Mouse (Mus musculus) CD4-positive, CD25-positive, alpha-beta regulatory T cell, adult 2 months (primary cell): ENCODE data around the gene Olfr1369-ps1.
"Not testable (repeated sequence)": the region's sequence is repeated elsewhere in the genome, so short reads cannot be mapped to it uniquely, and the experiment has no call there.

Experiments used
- DNase-seq: peaks from one replicate; pipeline ENCODE4 v3.0.0-alpha.2; 2012; ENCODE audit warnings: low read depth, low spot score

Olfr1369-ps1 gene

GRCm38 (mm10) chr13:21111183-21111582 is at the start of gene Olfr1369-ps1:
Olfr1369-ps1 (plus strand) TSS chr13:21111483.
- not testable (repeated sequence) for DNase-seq

GRCm38 (mm10) chr13:21066021-21066420 is 45.3 kb upstream of the Olfr1369-ps1 start:
- DNase-seq = no peak

GRCm38 (mm10) chr13:21074847-21075246 is 36.4 kb upstream of the Olfr1369-ps1 start, which contains the start of gene Olfr1370:
Olfr1370 (minus strand) TSS chr13:21074947.
- DNase-seq = no peak

- DNase-seq = no peak
These were observed 28.6 kb upstream of the Olfr1369-ps1 start for GRCm38 (mm10) chr13:21082686-21083085.

GRCm38 (mm10) chr13:21109759-21110158 is 1.5 kb upstream of the Olfr1369-ps1 start:
- DNase-seq = no peak

- no peak for DNase-seq
These were observed 842 bp upstream of the Olfr1369-ps1 start for GRCm38 (mm10) chr13:21110441-21110840.

- no peak for DNase-seq
These were observed 2.8 kb downstream of the Olfr1369-ps1 start for GRCm38 (mm10) chr13:21114121-21114520.

GRCm38 (mm10) chr13:21129339-21129738 is 18.1 kb downstream of the Olfr1369-ps1 start, which contains the start of gene Olfr263:
Olfr263 (plus strand) TSS chr13:21129639.
- not testable (repeated sequence) for DNase-seq

- no peak for DNase-seq
These were observed 31.1 kb downstream of the Olfr1369-ps1 start for GRCm38 (mm10) chr13:21142421-21142820.

GRCm38 (mm10) chr13:21145767-21146166 is 34.5 kb downstream of the Olfr1369-ps1 start, which contains the start of gene Olfr1368:
Olfr1368 (minus strand) TSS chr13:21145867.
- no peak for DNase-seq

- DNase-seq = no peak
These were observed 44.6 kb downstream of the Olfr1369-ps1 start for GRCm38 (mm10) chr13:21155888-21156287.

GRCm38 (mm10) chr13:21158071-21158470 is 46.8 kb downstream of the Olfr1369-ps1 start:
- no peak for DNase-seq

- peak; percentile 93 for DNase-seq
These were observed 47.6 kb downstream of the Olfr1369-ps1 start for GRCm38 (mm10) chr13:21158785-21159474.

- DNase-seq = peak; percentile 50
These were observed 48.2 kb downstream of the Olfr1369-ps1 start for GRCm38 (mm10) chr13:21159475-21159819.

GRCm38 (mm10) chr13:21160041-21160511 is 48.8 kb downstream of the Olfr1369-ps1 start:
- peak; percentile 34 for DNase-seq

GRCm38 (mm10) chr13:21160657-21161590 is 49.6 kb downstream of the Olfr1369-ps1 start:
- DNase-seq = peak; percentile 95

- no peak for DNase-seq
These were observed 50.3 kb downstream of the Olfr1369-ps1 start for GRCm38 (mm10) chr13:21161591-21161990.

GRCm38 (mm10) chr13:21162591-21162990 is 51.3 kb downstream of the Olfr1369-ps1 start:
- no peak for DNase-seq

GRCm38 (mm10) chr13:21166936-21167909 is 55.9 kb downstream of the Olfr1369-ps1 start:
- DNase-seq = peak; percentile 89

GRCm38 (mm10) chr13:21167910-21168300 is 56.6 kb downstream of the Olfr1369-ps1 start:
- peak; percentile 70 for DNase-seq
